Mouse (Mus musculus) myocyte (in vitro differentiated cells): ENCODE measurements around the gene Rab35.

Source experiments
- MAX ChIP-seq: IDR thresholded peaks from one replicate; pipeline ENCODE4 v1.6.1; 2011; ENCODE audit warnings: low read depth, mild to moderate bottlenecking, control low read depth
- MYOG ChIP-seq, 3 experiments: IDR thresholded peaks; one replicate each; pipeline ENCODE4 v1.6.1; 2011; ENCODE audit warnings: control low read depth in 2 of 3, low read depth in 2 of 3, mild to moderate bottlenecking in 2 of 3; ENCODE audit not compliant: insufficient read length in 2 of 3, control insufficient read depth in 1 of 3, insufficient read depth in 1 of 3
- POLR2A ChIP-seq: IDR thresholded peaks from one replicate; pipeline ENCODE4 v1.6.1; 2011; ENCODE audit warnings: low read depth, mild to moderate bottlenecking, control low read depth, moderate library complexity; ENCODE audit not compliant: insufficient read length
- REST ChIP-seq: IDR thresholded peaks from one replicate; pipeline ENCODE4 v1.6.1; 2011; ENCODE audit warnings: mild to moderate bottlenecking, control low read depth, moderate library complexity; ENCODE audit not compliant: insufficient read depth, insufficient read length
- USF1 ChIP-seq: IDR thresholded peaks from one replicate; pipeline ENCODE4 v1.6.1; 2011; ENCODE audit warnings: low read depth, mild to moderate bottlenecking, control low read depth, moderate library complexity

- TF ChIP-seq POLR2A = no peak
- TF ChIP-seq MYOG (IDR thresholded peaks at IDR 0.05; ENCODE audit: control insufficient read depth in 1 of 3, insufficient read depth in 1 of 3, insufficient read length in 2 of 3, low read depth in 2 of 3) = no peak
- TF ChIP-seq REST = no peak
- no peak for TF ChIP-seq MAX
- no peak for TF ChIP-seq USF1
Measured at GRCm38 (mm10) chr5:115635536-115635935, 3.8 kb downstream of the Rab35 start.
